Mouse (Mus musculus): ENCODE measurements around the gene Proca1. TPM values are rescaled to one million over a fixed set of nuclear protein-coding genes. Genes with fewer than 3 reads are reported as not detected.

Proca1 gene
- polyA plus RNA-seq, 1 experiment = 1.7 TPM

DNA sequence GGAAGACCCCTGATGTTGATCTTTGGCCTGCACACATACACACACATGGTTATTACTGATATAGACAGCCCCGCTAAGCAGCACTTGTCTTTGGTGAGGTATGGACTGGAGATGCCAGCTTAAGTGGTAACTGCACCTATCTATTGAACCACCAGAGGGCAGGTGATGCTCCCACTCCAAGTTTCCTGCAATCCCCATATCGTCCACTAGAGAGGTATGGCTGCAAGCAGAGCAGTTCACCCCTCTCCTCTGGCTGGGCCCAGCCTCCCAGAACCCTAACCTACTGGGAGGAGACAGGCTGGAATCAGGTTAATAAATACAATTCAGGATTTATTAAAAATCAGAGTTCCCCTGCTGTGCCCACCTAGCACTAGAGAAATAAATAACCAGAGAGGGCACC is 34.1 kb upstream of the Proca1 start:
- H3K27ac ChIP-seq (ENCODE audit: insufficient read depth, low read length) = no peak overlapping the region
- TF ChIP-seq POLR2A (IDR thresholded peaks at IDR 0.05; ENCODE audit: low read depth, low read length) (no peak), CTCF (IDR thresholded peaks at IDR 0.05; ENCODE audit: borderline replicate concordance, insufficient read depth, low read length) (peak; percentile 85)
- no peak overlapping the region for H3K4me3 ChIP-seq (ENCODE audit: insufficient read depth, low read length)
- H3K4me1 ChIP-seq (ENCODE audit: control insufficient read depth, insufficient read depth, low read length) = peaks cover 9% of the 10 kb centered on the region; the same call in 1 of the 2 replicates

GRCm38 (mm10) chr11:78159557-78159956 is 33.6 kb upstream of the Proca1 start:
- peaks cover 9% of the 10 kb centered on the region; the same call in 1 of the 2 replicates for H3K4me1 ChIP-seq (ENCODE audit: control insufficient read depth, insufficient read depth, low read length)
- H3K4me3 ChIP-seq (ENCODE audit: insufficient read depth, low read length) = no peak overlapping the region
- TF ChIP-seq CTCF (IDR thresholded peaks at IDR 0.05; ENCODE audit: borderline replicate concordance, insufficient read depth, low read length) (no peak), POLR2A (IDR thresholded peaks at IDR 0.05; ENCODE audit: low read depth, low read length) (no peak)
- H3K27ac ChIP-seq (ENCODE audit: insufficient read depth, low read length) = no peak overlapping the region

- Histone ChIP-seq H3K27ac (ENCODE audit: insufficient read depth, low read length) (no peak overlapping the region), H3K4me1 (ENCODE audit: control insufficient read depth, insufficient read depth, low read length) (peaks cover 9% of the 10 kb centered on the region; the same call in 1 of the 2 replicates), H3K4me3 (ENCODE audit: insufficient read depth, low read length) (no peak overlapping the region)
- TF ChIP-seq POLR2A (IDR thresholded peaks at IDR 0.05; ENCODE audit: low read depth, low read length) = no peak
- no peak for TF ChIP-seq CTCF (IDR thresholded peaks at IDR 0.05; ENCODE audit: borderline replicate concordance, insufficient read depth, low read length)
These were observed 33.0 kb upstream of the Proca1 start for GRCm38 (mm10) chr11:78160171-78160570.

- no peak for TF ChIP-seq POLR2A (IDR thresholded peaks at IDR 0.05; ENCODE audit: low read depth, low read length)
- TF ChIP-seq CTCF (IDR thresholded peaks at IDR 0.05; ENCODE audit: borderline replicate concordance, insufficient read depth, low read length) = no peak
- H3K4me1 ChIP-seq (ENCODE audit: control insufficient read depth, insufficient read depth, low read length) = peaks cover 9% of the 10 kb centered on the region; the same call in 1 of the 2 replicates
- H3K4me3 ChIP-seq (ENCODE audit: insufficient read depth, low read length) = no peak overlapping the region
- no peak overlapping the region for H3K27ac ChIP-seq (ENCODE audit: insufficient read depth, low read length)
These were observed 32.5 kb upstream of the Proca1 start for GRCm38 (mm10) chr11:78160675-78161074.

GRCm38 (mm10) chr11:78161169-78161568 is 32.0 kb upstream of the Proca1 start:
- Histone ChIP-seq H3K4me3 (ENCODE audit: insufficient read depth, low read length) (no peak overlapping the region), H3K4me1 (ENCODE audit: control insufficient read depth, insufficient read depth, low read length) (peaks cover 9% of the 10 kb centered on the region; the same call in 1 of the 2 replicates), H3K27ac (ENCODE audit: insufficient read depth, low read length) (no peak overlapping the region)
- TF ChIP-seq POLR2A (IDR thresholded peaks at IDR 0.05; ENCODE audit: low read depth, low read length) (no peak), CTCF (IDR thresholded peaks at IDR 0.05; ENCODE audit: borderline replicate concordance, insufficient read depth, low read length) (no peak)

GRCm38 (mm10) chr11:78161968-78162367 is 31.2 kb upstream of the Proca1 start:
- Histone ChIP-seq H3K4me3 (ENCODE audit: insufficient read depth, low read length) (no peak overlapping the region), H3K27ac (ENCODE audit: insufficient read depth, low read length) (no peak overlapping the region), H3K4me1 (ENCODE audit: control insufficient read depth, insufficient read depth, low read length) (peaks cover 14% of the 10 kb centered on the region)
- no peak for TF ChIP-seq POLR2A (IDR thresholded peaks at IDR 0.05; ENCODE audit: low read depth, low read length)

- peaks cover 14% of the 10 kb centered on the region for H3K4me1 ChIP-seq (ENCODE audit: control insufficient read depth, insufficient read depth, low read length)
These were observed 30.7 kb upstream of the Proca1 start for GRCm38 (mm10) chr11:78162504-78162903.

GRCm38 (mm10) chr11:78163045-78163444 is 30.1 kb upstream of the Proca1 start:
- Histone ChIP-seq H3K4me3 (ENCODE audit: insufficient read depth, low read length) (peak overlapping the region; percentile 81), H3K4me1 (ENCODE audit: control insufficient read depth, insufficient read depth, low read length) (peaks cover 14% of the 10 kb centered on the region), H3K27ac (ENCODE audit: insufficient read depth, low read length) (peak overlapping the region; percentile 9; the same call in 1 of the 2 replicates)
- TF ChIP-seq POLR2A (IDR thresholded peaks at IDR 0.05; ENCODE audit: low read depth, low read length) (no peak), CTCF (IDR thresholded peaks at IDR 0.05; ENCODE audit: borderline replicate concordance, insufficient read depth, low read length) (no peak)

More at GRCm38 (mm10) chr11:78162504-78162903, 30.7 kb upstream of the Proca1 start:
- no peak for TF ChIP-seq CTCF (IDR thresholded peaks at IDR 0.05; ENCODE audit: borderline replicate concordance, insufficient read depth, low read length)
- TF ChIP-seq POLR2A (IDR thresholded peaks at IDR 0.05; ENCODE audit: low read depth, low read length) = no peak
- Histone ChIP-seq H3K4me3 (ENCODE audit: insufficient read depth, low read length) (peak overlapping the region; percentile 81), H3K27ac (ENCODE audit: insufficient read depth, low read length) (no peak overlapping the region)

DNA sequence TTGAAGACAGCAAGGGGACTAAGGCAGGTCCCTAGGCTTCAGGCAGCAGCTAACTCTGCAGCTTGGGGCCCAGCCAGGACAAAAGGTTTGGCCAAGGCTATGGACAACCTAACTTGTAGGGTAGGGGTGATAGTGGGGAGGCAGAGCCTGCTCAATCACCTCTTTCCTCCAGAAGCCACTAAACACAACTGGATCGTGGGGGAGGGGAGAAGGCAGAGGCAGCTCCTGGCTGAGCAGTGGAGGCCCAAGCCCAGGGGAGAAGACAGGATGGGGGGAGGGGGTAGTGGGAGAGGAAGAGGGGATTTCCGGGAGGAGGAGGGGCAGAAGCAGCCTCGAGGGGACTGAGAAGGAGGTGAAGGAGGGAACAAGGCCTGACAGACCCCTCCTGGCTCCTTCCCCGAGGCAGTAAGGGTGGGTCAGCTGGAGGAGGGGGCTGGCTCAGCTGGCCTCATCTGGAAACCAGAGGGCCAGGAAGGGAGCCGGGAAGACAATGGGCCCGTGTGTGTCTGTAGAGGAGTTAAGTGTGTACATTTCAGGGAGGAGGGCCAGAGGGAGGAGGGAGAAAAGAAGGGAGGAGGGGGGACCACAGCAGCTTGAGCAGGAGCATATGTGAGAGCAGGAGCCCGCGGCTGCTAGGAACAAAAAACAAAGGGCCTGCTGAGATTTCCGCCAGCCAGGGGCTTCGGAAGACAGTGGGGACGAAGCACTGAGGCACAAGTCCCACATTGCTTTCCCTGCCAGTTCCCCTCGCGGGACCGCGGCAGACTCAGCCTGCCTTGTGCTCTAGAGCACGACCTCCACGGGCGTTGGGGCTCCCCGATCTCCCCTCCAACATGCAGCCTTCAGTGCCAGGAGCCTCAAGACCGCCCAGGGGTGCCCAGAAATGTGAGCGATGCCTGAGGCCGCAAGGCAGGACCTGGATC is 29.2 kb upstream of the Proca1 start:
- Histone ChIP-seq H3K4me3 (ENCODE audit: insufficient read depth, low read length) (peak overlapping the region; percentile 81), H3K4me1 (ENCODE audit: control insufficient read depth, insufficient read depth, low read length) (peaks cover 14% of the 10 kb centered on the region)

GRCm38 (mm10) chr11:78164604-78164923 is 28.6 kb upstream of the Proca1 start:
- Histone ChIP-seq H3K4me3 (ENCODE audit: insufficient read depth, low read length) (peak overlapping the region; percentile 81), H3K27ac (ENCODE audit: insufficient read depth, low read length) (peak overlapping the region; percentile 65), H3K4me1 (ENCODE audit: control insufficient read depth, insufficient read depth, low read length) (peaks cover 14% of the 10 kb centered on the region)
- TF ChIP-seq POLR2A (IDR thresholded peaks at IDR 0.05; ENCODE audit: low read depth, low read length) (no peak), CTCF (IDR thresholded peaks at IDR 0.05; ENCODE audit: borderline replicate concordance, insufficient read depth, low read length) (no peak)

More for the DNA sequence above, 29.2 kb upstream of the Proca1 start:
- peak overlapping the region; percentile 65 for H3K27ac ChIP-seq (ENCODE audit: insufficient read depth, low read length)
- TF ChIP-seq POLR2A (IDR thresholded peaks at IDR 0.05; ENCODE audit: low read depth, low read length) (peak; percentile 42), CTCF (IDR thresholded peaks at IDR 0.05; ENCODE audit: borderline replicate concordance, insufficient read depth, low read length) (no peak)
